Mouse (Mus musculus): ENCODE data around the gene Mtmr3. TPM values are rescaled to one million over a fixed set of nuclear protein-coding genes. Genes with fewer than 3 reads are reported as not detected.

Gene Mtmr3
- polyA plus RNA-seq, 2 experiments from 2014 or later = 35.1 to 37.3 TPM

DNA sequence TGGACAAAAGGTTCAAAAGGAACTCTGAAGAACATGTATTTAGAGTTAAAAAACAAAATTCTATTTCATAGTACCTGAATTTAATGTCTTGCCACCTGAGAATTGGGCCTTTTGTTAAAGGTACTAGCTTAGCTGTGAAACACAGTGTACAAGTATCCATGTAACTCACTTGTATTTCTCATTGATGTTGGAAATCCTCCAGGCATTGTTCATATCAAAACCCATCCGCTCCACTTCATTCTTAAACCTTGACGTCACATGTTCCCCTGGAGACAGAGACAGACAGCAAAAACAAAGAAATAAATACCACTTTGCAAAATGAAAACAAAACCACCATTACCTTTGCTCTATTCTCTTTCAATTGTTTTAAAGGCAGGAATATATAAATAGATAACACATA lies 87.2 kb downstream of the Mtmr3 start:
- peak; percentile 43 for ATAC-seq

DNA sequence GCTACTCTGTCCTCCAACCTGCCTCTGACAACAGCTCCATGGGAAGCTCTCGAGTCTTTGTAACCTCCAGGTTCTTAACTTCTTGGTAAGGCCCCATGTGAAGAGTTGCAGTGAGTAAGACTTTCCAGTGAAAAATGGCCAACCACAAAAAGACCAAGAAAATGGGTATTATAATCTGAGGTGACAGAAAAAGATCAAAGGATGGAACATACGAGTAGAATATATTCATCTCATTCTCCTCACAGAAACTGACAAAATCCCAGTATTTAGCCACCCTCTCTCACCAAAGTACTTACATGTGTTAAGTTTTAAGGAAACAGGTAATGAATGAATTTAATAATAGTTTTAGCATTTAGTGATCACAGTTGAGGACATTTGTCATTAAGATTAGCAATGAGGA lies 88.2 kb downstream of the Mtmr3 start:
- ATAC-seq = peak; percentile 25

DNA sequence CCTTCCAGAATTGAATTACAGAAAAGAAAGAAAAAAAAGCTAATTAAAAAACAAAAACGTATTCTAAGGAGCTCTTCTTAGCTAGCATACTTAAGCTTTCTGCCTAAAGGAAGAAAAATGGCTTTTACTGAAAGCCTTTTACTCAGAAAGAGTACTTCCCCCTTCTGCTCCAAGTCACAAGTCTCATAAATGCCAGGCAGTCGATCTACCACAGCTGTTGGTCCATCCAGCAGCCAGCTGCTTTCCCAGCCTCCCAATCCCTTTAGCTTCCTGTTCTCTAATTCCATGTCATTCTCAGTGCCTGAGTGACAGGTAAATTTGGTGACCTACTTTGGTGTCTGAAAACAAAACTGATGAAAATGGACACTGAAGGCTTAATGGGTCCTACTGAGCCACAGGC lies 92.5 kb downstream of the Mtmr3 start:
- ATAC-seq = no peak

DNA sequence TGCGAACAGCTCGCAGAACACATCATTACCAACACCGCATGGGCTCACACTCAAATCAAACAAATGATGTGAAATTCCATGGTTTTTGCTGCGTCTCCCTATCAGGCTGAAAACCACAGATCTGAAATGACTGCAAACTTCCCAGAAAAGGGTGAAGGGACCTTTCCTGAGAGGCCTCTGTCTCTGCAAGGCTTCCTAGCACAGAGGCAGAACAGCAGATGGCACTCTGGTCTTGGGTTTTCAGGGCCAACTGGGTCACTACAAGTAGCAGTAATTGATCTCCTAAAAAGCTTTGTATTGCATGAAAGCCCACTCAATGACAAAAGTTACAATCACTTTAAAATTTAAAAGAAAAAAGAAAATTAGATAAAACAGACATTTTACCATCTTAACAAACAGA lies 93.8 kb downstream of the Mtmr3 start:
- no peak for ATAC-seq

DNA sequence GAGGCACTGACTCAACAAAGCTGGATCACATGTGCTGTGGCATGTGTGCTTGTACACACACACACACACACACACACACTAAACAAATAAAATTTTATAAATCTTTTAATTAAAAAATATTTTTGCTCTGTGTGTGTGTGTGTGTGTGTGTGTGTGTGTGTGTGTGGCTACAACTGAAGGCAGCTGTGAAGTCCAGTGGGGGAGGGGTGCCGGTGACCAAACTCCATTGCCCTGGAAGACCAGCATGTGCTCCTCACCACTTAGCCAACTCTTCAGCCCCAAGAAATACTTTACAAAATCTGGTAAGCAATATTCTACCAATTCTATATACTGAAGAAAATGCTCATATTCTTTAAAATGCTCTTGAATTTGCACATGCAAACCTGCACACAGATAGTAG lies 94.4 kb downstream of the Mtmr3 start:
- no peak for ATAC-seq

DNA sequence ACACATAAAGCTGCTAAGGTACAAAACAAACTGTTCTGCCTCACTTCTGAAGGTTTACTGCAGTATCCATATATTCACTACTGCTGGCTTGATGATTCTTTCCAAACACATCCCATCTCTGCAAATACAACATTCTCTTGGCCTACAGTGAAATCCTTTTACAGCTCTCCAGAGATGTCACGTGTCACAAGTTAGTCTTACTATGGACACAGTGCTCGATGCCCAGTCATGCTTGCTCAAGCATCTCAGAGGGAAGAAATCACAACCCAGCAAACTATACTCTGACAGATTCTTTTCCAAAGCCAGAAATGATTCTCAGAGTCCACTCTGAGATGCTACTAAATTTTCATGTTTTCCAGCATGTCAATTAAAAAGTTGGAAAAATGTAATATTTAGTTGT lies 95.2 kb downstream of the Mtmr3 start:
- ATAC-seq = no peak

DNA sequence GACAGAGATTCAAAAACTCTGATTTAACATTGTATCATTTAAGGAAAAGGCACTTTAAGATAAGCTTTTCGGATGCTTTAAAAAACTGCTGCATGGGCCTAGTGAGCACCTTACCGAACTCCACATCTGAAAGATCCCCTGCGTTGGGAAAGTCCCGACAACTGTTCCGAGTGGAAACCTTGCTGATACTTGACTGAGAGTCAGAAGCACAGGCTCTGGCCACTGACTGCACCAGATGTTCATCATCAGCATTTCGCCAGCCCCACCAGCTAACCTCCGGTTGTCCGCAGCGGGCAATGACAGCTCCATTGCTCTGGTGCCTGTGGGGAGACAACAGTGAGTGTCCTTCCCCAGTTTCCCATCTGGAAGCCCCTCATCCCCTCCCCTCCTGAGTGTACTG lies 95.9 kb downstream of the Mtmr3 start:
- ATAC-seq = no peak

DNA sequence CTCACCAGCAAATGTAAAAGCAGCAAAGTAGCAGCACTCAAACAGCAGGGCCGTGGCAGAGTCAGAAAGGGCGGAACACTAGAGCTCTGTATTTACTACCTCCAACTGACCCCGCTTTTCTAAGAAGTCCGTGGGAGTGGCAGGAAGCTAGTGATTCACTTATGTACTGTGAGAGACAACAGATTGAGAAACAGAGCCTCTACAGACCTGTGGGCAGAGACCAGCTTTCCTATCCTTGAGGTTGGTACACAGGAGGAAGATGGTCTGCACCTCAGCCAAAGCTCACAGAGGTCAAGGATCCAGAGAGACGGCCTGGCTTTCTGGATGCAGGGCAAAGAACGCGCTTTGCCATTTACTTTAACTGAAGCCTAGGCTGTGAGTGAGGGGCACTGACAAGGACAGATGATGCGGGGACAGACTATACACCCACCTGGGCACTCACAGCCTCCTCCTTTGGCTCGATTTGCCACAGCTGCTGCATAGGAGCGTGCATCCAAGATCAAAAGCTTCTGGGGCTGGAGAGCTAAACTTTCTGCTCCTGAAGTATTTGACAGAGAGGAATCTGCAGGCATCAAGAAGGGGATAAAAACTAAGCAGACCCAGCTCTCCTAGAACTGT lies 97.1 kb downstream of the Mtmr3 start:
- ATAC-seq = peak; percentile 94

DNA sequence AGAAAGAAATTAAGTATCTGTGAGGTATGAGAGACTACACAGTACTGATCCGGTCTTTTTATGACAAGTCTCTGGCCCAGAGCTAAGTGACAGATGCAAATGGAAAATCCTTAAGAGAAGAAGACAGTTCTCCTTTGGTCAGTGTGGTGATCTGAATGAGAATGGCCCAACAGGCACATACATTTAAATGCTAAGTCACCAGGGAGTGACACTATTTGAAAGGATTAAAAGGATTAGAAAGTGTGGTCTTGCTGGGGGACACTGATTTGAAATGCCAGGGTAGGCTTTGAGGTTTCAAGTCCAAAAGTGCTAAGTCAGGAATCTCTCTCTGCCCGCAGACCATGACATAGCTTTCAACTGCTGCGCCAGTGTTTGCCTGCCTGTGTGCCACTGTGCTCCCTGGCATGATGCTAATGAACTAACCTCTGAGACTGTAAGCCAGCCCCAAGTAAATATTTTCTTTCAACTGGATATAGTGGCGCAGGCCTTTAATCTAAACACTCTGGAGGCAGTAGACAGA lies 99.6 kb downstream of the Mtmr3 start:
- no peak for ATAC-seq

DNA sequence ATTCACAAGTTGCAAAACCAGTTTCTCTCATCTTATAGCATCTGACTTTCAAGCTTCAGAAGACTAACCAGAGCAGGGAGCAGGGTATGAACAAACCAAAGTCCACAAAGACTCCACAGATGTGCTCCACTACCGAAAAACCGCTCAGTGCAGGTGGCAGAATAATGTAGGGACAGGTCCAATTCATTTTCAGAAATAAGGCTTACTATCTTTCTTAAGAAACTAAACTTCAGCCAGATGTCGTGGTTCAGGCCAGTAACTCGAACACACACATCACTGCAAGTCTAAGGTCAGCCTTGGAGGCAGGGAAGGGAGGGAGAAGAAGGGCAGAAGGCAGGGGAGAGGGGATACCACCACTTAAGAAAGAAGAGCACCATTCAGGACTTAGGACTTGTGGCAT lies 105.5 kb downstream of the Mtmr3 start:
- ATAC-seq = no peak

DNA sequence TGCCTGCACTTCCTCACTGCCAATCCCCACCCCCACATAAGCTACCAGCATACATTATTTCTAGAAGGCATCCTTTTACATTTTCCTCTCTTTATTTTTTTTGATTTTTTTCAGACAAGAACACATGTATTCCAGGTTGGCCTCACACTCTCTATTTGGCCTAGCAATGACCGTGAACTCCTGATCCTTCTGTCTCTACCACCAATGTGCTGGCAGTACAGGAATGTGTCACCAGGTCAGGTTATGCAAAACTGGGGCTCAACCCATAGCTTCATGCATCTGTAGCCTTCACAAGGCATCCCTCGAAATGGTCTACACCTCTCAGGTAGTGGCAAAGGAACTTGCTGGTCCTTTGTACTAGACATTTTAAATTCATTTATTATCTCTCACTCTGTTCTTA lies 105.9 kb downstream of the Mtmr3 start:
- ATAC-seq = no peak

DNA sequence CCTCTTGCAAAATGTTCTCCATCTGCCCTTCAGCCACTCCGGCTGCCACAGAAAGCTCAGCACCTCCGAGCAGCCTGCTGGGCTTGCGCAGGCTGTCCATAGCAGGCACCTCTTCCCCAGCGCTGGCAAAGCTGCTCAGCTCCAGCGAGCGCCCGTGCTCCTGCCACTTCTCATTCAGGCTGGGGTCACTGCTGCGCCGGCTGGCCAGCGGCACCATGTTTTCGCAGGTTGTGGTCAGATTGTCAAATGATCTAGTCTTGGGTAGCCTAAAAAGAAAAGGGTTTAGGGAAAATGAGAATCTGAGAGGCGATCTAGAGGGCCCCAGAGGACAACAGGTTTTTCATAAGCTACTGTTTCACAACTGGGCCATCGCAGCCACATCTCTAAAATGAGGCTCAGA lies 106.3 kb downstream of the Mtmr3 start:
- no peak for ATAC-seq

DNA sequence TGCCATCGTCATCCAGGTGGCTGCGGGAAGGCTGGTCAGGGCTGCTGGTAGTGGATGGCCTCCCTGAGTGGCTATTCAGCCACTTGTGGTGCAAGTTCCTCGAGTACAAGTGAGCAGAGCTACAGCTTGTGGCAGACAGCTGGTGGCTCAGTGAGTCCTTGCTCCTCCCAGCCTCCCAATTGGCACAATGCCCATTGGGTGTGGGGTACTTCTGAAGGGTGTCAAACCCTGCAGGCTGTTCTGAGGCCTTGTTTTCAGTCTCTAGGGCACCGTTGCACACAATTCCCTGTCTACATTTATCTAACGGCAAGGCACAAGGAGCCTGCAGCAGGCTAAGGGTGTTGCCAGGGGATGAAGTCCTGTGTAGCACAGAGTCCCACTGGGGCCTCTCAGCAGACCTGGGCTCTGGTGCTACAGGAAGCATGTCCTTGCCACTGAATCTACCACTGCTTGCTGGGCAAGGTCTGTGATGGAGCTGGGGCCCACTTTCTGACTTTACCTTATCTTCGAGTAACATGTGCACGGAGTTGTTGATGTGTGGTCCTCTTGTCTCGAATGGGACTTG lies 107.2 kb downstream of the Mtmr3 start:
- ATAC-seq = no peak

DNA sequence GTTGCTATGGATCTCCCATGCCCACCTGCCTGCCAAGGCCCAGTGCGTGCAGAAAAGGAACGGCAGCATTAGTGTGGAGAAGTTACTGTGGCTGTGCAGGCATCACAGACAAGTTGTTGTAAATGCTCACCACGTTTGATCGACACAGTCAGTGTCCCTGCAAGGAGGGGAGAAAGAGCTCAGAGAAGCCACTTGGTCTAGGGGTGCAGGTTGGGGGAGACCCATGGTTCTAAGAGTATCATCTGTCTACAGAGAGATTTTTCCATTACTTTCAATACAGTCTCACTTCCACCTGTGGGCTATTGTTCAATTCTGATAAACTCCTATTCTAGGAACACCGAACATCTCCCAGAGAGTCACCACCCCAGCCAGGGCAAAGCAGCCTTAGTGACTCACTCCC lies 110.1 kb downstream of the Mtmr3 start:
- ATAC-seq = no peak

DNA sequence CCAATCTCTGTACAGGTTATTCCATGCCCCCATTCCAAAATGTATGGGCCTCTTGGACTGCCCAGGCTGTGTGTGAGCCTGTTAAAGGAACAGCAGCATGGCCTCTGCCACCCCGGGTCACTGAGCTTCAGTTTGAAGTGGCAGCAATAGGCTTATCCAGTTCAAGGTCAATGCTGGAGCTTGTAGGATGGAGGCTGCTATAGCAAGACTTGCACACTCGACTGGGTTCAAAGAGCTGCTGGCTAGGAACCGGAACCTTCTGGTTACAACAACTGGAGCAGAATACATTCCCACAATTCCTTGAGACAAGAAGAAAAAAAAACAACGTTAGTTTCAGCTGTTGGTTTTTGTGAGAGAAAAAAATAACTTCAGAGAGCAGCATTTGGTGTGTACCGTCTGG lies 112.0 kb downstream of the Mtmr3 start:
- ATAC-seq = no peak

DNA sequence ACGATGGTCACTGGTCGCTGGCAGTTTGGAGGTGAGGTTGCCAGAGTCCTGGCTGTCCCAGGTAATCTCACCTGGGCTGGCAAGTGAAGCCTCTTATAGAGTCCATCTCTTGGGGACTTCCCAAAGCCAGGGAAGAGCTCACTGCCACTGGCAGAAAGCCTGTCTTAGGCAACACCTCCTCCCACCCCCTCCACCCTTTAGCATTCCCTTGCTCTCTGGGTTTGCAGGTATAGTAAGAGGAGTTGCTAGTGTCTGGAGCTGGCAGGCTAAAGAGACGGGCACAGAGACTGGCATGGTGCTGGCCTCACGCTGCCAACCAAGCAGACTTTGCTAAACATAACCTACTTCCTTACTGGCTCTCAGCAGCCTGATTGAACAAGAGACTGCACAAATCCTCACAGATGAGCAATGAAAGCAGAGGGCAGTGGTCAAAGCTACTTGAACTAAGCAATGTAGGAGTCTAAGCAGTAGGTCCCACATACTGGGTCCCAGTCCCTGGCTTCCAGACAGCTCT lies 118.4 kb downstream of the Mtmr3 start:
- no peak for ATAC-seq

DNA sequence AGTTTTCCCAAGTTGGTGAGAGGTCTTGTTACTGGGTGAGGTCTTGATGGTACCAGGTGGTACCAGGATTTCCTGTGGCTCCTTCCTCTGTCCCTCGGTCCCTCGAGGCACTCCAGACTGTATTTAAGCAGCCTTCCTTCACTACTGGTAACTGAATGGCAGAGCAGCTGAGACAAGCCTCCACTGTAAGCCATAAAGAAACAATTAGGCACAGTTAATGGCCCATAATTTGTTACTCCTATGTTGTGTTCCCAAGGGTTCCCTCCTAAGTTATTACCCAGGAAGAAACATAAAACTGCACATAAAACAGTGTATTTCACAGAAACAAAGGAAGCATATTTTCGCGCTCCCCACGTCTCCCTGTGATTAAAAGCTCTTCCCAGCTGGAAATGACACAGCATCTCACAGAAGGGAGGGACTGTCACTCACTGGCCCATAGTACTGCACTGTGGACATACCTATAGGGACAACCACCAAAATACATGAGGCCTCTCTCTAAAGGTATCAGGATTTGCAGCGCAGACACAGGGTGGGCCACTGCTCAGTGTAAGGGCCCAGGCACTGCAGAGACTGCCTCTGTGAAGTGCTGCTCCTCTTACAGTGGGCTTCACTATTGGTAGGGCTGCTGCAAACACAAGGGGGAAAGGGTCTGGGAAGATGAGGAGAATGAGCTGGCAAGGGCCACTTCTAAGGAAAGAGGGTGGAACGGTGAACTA lies 122.0 kb downstream of the Mtmr3 start:
- no peak for ATAC-seq

DNA sequence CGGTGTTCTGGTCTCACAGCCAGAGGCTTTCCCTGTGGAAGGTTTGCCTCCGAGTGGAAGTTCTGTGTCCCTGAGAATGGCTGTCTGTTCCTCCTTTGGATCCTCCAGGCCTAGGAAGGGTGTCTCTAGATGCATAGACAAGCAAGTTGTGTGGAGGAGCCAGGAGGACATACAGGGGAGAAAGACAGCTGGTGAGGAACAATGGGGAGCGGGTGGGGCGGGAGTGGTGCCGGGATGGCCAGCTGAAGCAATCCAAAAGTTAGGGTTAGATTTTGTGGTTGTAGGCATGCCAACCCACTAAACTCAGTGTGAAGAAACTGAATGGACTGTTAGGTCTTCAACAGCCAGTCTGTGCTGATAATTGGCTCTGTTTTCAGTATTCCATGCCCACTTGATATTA lies 122.9 kb downstream of the Mtmr3 start:
- ATAC-seq = no peak

DNA sequence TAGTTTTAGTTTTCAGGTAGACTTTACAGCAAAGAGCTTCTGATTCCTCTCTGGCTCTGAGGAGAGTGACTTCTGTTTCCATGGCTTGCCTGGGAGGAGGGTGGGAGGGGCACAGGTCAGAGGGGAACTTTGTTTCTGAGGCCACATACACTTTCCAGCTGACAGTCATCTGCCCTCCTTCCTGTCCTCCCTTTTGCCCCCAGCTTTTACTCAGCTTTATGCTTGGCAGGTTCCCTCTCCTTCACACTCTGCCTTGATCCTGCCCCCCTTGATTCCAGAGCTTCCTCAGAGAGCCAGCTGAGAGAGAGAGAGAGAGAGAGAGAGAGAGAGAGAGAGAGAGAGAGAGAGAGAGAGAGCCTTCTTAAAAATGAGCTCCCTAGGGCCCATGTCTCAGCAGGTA lies 123.4 kb downstream of the Mtmr3 start:
- no peak for ATAC-seq

DNA sequence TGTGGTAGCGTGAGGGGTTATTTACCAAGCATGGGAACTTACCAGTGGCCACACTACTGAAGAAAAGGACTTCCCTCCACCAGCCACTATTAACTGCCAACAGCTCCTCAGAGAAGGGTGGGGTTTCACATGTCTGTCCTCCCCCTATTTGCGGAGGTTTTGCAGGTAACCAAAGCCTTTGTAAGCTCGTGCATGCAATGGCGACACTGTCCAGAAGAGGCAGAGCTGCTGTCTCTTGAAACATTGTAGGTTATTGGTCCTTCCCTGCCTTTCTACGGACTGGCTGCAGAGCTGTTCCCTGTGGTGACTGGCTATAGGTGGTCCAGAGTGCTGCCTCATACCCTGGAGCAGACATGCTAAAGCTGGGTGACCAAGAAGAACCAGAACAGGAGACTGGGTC lies 125.6 kb downstream of the Mtmr3 start:
- no peak for ATAC-seq

DNA sequence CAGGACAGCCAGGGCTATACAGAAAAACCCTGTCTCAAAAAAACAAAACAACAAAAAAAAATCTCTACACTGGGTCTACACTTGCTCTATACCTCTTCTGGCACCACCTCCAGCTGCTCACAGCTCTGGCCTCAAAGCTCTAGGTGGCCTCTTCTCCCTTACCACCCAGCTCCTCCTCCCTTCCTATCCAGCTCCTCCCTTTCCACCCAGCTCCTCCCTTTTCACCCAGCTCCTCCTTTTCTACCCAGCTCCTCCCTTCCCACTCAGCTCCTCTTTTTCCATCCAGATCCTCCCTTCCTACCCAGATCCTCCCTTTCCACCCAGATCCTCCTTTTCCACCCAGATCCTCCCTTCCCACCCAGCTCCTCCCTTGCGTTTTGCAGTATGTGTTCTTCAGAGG lies 127.2 kb downstream of the Mtmr3 start:
- no peak for ATAC-seq

DNA sequence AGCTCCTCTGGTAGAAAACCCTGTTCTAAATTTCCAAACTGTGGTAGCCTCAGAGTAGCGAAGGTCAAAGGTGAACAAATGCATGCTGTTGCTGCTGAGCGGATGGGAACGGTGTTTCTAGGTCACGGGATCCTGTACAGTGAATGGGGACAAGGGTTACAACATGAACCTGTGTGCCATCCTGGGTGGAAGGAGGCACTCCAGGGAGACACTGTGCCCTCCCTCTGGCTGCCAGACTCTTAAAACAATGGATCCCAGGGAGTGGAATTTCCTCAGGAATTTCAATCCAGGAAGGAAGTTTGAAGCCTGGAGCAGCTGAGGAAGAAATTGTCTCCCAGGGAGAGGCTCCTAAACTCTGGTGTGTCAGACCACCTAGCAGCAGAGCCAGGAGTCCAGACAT lies 128.5 kb downstream of the Mtmr3 start:
- no peak for ATAC-seq

DNA sequence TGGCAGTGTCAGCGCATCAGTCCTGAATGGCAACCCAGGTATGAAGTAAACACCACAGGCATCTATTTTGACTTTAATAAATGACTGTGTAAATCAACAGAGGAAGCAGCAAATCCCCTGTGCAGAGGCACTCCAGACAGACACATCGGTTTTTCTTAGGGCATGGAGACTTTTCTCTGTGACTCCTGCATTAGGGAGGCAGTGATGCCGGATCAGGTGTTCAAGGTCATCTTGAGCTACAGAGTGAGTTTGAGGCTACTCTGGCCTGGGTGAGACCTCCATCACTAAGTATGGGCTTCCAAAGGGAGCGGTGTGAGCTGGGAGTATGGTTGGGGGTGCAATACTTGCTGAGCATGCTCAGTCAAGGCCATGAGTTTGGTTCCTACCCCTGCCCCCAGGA lies 130.0 kb downstream of the Mtmr3 start:
- no peak for ATAC-seq

DNA sequence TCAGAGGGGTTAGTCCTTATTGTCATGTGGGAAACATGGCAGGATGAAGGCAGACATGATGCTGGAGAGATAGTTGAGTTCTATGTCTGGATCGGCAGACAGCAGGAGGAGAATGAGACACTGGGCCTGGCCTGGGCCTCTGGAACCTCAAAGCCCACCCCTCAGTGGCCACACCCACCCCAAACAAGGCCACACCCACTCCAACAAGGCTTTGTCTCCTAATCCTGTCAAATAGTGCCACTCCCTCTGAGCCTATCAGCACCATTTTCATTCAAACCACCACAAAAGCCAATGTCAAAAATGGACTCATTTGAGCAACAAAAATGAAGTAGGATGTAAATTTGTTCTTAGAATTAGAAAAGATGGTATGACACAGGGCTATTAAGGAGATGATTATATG lies 130.5 kb downstream of the Mtmr3 start:
- ATAC-seq = no peak
